Mouse (Mus musculus) MEL (cell line): ENCODE data around the gene Aldh1a1.

Source experiments
- CHD2 ChIP-seq: IDR thresholded peaks from 2 replicates; pipeline ENCODE4 v1.6.1; 2011; ENCODE audit warnings: low read length, improper control_type of control experiment
- CTCF ChIP-seq, 3 experiments: IDR thresholded peaks in 2 of 3; conservative IDR thresholded peaks in 1 of 3; 2 replicates each; pipeline ENCODE4 v1.5.1; 2011 to 2012; ENCODE audit warnings: low read length in 3 of 3, low read depth in 2 of 3, mild to moderate bottlenecking in 2 of 3, improper control_type of control experiment in 1 of 3, inconsistent platforms in 1 of 3, mixed read lengths in 1 of 3, moderate library complexity in 1 of 3; ENCODE audit not compliant: control insufficient read depth in 1 of 3, insufficient read depth in 1 of 3, poor library complexity in 1 of 3, severe bottlenecking in 1 of 3
- ELF1 ChIP-seq: IDR thresholded peaks from 2 replicates; pipeline ENCODE4 v1.6.1; 2014; ENCODE audit warnings: low read depth, mild to moderate bottlenecking, inconsistent platforms, low read length, improper control_type of control experiment, moderate library complexity
- EP300 ChIP-seq, 2 experiments: IDR thresholded peaks; 2 replicates each; pipeline ENCODE4 v1.6.1; 2011; ENCODE audit warnings: improper control_type of control experiment in 2 of 2, low read length in 2 of 2, low read depth in 1 of 2, mild to moderate bottlenecking in 1 of 2
- GABPA ChIP-seq: IDR thresholded peaks from 2 replicates; pipeline ENCODE4 v1.6.1; 2012; ENCODE audit warnings: low read depth, mild to moderate bottlenecking, inconsistent platforms, low read length, improper control_type of control experiment, moderate library complexity
- POLR2A ChIP-seq, 2 experiments: IDR thresholded peaks; 2 replicates each; pipeline ENCODE4 v1.6.1; 2011 to 2012; ENCODE audit warnings: low read length in 2 of 2, mild to moderate bottlenecking in 2 of 2, control low read depth in 1 of 2, improper control_type of control experiment in 1 of 2, low read depth in 1 of 2, moderate library complexity in 1 of 2; ENCODE audit not compliant: control insufficient read depth in 1 of 2, insufficient read depth in 1 of 2, poor library complexity in 1 of 2
- RAD21 ChIP-seq: IDR thresholded peaks from 2 replicates; pipeline ENCODE4 v1.6.1; 2011; ENCODE audit warnings: mild to moderate bottlenecking, low read depth, low read length, improper control_type of control experiment
- USF2 ChIP-seq, 2 experiments: IDR thresholded peaks; 2 replicates each; pipeline ENCODE4 v1.6.1; 2011 to 2012; ENCODE audit warnings: improper control_type of control experiment in 2 of 2, low read length in 2 of 2, borderline replicate concordance in 1 of 2, inconsistent platforms in 1 of 2, low read depth in 1 of 2, mild to moderate bottlenecking in 1 of 2; ENCODE audit not compliant: insufficient read depth in 1 of 2
- ZC3H11A ChIP-seq: IDR thresholded peaks from 2 replicates; pipeline ENCODE4 v1.6.1; 2012; ENCODE audit warnings: low read depth, mild to moderate bottlenecking, inconsistent platforms, low read length, improper control_type of control experiment
- ZMIZ1 ChIP-seq: IDR thresholded peaks from 2 replicates; pipeline ENCODE4 v1.6.1; 2012; ENCODE audit warnings: low read depth, mild to moderate bottlenecking, inconsistent platforms, low read length, improper control_type of control experiment, moderate library complexity
- ZNF384 ChIP-seq: IDR thresholded peaks from 2 replicates; pipeline ENCODE4 v1.6.1; 2012; ENCODE audit warnings: low read depth, mild to moderate bottlenecking, inconsistent platforms, low read length, improper control_type of control experiment

DNA sequence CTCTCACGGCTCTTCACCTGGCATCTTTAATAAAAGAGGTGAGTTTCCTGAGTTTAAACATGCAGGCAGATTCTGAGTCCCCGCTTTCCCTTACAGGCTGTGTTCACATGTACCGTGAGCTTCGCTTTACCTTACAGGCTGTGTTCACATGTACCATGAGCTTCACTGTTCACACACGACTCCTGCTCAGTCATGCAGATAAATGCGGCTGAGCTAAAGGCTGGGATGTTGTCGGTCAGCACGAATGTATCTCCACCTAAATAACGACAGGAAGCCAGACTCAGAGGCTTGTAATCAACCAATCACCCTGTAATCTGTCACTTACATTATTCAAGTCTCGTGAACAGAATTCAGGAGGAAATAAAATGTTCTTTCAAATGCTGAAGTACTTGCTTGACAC lies 130.9 kb downstream of the Aldh1a1 start:
- no peak for TF ChIP-seq GABPA
- no peak for TF ChIP-seq CTCF (IDR thresholded peaks at IDR 0.05 in 2 of 3, conservative IDR thresholded peaks at IDR 0.05 in 1 of 3; ENCODE audit: control insufficient read depth in 1 of 3, insufficient read depth in 1 of 3, low read depth in 2 of 3, low read length in 3 of 3, poor library complexity in 1 of 3, severe bottlenecking in 1 of 3)
- no peak for TF ChIP-seq POLR2A (IDR thresholded peaks at IDR 0.05; ENCODE audit: control insufficient read depth in 1 of 2, insufficient read depth in 1 of 2, low read depth in 1 of 2, low read length in 2 of 2, poor library complexity in 1 of 2)
- no peak for TF ChIP-seq ZC3H11A
- TF ChIP-seq ZMIZ1: no peak
- TF ChIP-seq USF2 (IDR thresholded peaks at IDR 0.05; ENCODE audit: borderline replicate concordance in 1 of 2, insufficient read depth in 1 of 2, low read depth in 1 of 2, low read length in 2 of 2): no peak
- TF ChIP-seq ELF1: no peak
- TF ChIP-seq RAD21: no peak
- no peak for TF ChIP-seq CHD2
- no peak for TF ChIP-seq EP300 (IDR thresholded peaks at IDR 0.05; ENCODE audit: low read depth in 1 of 2, low read length in 2 of 2)
- TF ChIP-seq ZNF384: no peak
